Mouse (Mus musculus) heart, adult 9 months (tissue): ENCODE results near the gene Polr2l.

Experiments
- DNase-seq, 2 experiments: peaks; one replicate each; pipeline ENCODE4 v3.0.0; 2022; ENCODE audit warnings: low spot score in 2 of 2

The Polr2l gene

GRCm38 (mm10) chr7:141475011-141475804 lies at the start of gene Polr2l, which contains the start of gene Tspan4:
Gene Polr2l, minus strand, starts transcription at chr7:141475132.
Gene Tspan4, plus strand, starts transcription at chr7:141475240.
- DNase-seq, result peak; percentile 85 to 87

DNA sequence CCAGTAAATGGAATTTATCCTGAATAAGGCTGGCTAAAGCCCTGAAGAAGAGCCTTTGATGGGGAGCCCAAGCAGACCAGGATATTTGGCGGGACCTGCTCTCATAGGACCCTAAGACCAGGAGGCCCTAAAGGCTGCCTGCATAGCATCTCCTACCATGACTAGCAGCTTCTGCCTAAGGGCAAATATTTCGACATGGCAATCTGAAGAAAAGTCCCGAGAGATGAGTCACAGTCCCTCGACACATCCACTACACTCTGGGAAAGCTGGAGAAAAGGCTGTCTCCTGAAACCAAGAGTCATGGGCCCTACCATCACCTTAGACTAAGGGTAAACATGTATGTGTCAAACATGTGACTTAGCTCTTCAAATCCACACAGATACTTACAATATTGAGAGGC lies 49.3 kb upstream of the Polr2l start:
- DNase-seq, result no peak

DNA sequence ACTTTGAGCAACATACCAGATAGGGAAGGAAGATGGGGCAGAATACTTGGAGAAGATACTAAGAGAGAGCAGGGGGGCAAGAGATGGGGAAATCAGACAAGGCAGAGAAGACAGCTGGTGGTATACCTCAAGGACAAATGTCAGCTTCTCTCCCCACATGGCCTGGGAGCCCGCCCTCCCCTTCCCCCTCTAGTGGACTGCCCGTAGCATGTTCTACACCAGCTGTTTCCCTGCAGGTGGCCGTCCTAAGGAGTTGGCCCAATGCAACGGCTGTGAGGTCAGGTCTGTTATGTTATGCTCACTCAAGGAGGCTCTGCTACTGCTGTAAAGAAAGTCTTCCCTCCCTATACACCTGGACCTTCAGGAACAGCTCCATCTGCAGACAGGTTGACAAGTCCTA lies 48.1 kb upstream of the Polr2l start:
- DNase-seq, result no peak

DNA sequence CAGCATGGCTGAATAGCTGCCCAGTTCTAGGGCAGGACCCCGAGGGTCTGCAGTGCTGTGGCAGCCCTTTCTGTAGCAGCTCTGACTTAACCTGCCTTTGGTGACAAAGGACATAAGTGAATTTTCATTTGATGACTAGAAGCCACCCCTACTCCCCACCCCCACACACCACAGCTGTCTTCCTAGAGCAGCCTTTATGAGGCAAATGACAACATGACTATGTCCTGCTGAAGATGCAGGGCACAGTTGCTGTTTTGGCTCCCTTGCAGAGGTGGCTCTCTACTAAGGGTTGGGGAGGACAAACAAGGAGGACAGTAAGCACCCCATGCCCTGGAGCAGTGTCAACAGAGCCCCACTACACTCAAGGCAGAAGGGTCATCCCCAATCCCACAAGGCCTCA lies 44.9 kb upstream of the Polr2l start:
- no peak for DNase-seq

- DNase-seq, result peak in 1 of 2 experiments; percentile 49
These were observed 44.0 kb upstream of the Polr2l start for GRCm38 (mm10) chr7:141518926-141519325.

DNA sequence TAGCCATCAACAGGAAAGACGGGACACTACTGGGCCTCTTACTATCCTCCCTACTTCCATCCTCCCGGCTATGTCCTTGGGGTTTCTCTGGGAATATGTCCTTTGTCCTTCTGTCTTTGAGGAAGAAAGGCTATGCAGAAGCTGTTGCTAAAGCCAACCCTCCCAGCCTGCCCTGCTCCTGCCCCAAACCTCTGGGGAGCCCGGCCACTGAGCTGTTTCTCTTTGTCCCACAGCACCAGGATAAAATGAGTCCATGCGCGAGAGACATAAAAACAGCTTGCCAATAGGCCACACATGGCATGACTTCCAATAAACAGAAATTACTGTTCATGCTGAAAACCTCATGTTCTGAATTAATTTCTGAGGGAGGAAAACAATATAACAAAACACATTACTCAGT lies 43.4 kb upstream of the Polr2l start:
- no peak for DNase-seq

- DNase-seq, result peak; percentile 23 to 43
These were observed 42.7 kb upstream of the Polr2l start for GRCm38 (mm10) chr7:141517638-141518037.

- no peak for DNase-seq
These were observed 35.8 kb upstream of the Polr2l start for GRCm38 (mm10) chr7:141510681-141511191.

DNA sequence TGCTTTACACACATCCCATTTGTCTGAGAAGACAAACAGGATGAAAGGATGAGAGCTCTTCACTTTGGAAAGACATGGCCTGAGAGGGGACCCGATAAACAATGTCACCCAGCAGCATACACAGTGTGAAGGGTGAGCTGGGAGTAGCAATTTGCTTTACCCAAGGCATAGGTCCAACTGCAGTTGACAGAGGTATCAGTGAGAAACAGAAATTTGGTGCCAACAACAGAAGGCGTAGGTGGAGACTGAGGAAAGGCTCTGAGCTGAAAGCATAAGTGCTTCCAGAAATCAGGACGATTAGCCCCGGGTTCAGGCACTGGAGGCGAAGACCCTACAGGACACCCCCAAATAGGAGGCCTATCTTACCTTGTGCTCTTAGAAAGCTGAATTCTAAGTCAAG lies 35.3 kb upstream of the Polr2l start:
- DNase-seq, result no peak

GRCm38 (mm10) chr7:141508160-141508559 lies 33.2 kb upstream of the Polr2l start:
- DNase-seq, result no peak

DNA sequence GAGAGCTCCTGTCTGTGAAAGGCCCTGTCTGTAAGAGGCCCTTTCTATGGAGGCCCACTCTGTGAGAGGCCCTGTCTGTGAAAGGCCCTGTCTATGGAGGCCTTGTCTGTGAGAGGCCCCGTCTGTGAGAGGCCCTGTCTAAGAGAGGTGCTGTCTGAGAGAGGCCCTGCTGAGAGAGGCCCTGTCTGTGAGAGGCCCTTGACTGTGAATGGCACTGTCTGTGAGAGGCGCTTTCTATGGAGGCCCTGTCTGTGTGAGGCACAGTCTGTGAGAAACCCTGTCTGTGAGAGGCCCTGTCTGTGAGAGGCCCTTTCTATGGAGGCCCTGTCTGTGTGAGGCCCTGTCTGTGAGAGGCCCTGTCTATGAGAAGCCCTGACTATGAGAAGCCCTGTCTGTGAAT lies 31.3 kb upstream of the Polr2l start:
- no peak for DNase-seq

GRCm38 (mm10) chr7:141502556-141502905 lies 27.6 kb upstream of the Polr2l start:
- no peak for DNase-seq

DNA sequence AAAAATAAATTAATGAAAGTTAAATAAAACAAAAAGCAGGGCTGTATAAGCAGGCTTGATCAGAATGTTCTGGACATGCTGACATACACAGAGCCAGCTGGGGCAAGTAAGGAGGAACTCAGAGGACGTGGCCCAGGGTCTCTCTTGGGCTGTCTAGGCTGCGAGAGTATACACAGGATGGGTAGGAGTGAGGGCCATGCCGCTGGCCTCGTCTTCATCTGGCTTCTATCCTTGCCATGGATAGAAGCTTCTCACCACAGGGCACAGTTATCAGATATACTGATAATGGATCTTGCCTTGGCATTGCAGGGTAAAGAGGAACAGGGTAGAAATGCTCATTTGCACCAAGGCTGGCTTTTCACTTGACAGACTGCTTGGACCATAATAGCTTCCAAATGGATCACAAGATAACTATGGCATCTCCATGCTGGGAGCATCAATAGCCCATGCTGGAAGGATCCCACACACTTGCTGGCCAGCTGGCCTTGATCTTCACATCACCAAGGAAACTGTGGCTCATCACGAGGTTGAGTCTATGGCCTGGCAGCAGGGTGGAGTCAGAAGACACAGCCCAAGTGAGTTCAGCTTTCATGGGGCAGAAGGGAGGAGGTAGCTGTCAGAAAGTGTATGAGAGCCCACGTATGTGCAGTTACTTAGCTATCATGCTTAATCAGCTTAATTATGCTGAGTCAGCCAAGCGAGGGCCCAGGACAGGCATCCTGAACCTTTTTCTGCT lies 27.1 kb upstream of the Polr2l start:
- DNase-seq, result no peak

DNA sequence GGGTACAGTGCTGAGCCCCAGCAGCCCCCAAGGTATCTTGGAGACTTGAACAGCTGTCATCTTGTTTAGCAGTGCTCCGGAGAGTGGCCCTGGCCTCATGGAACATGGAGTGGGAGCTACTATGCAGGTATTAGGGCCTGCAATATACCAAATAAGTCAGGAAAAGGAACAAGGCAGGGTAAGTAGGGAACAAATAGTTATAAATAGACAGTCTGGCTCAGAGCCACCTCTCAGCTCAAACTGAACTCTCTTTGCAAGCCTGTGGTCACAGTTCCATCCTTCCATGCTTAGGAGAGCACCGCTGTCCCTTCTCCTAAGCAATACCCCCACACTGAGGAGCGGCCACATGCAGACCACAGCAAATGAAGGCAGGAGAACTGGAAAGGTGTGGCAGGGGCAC lies 22.7 kb upstream of the Polr2l start:
- peak in 1 of 2 experiments; percentile 43 for DNase-seq

DNA sequence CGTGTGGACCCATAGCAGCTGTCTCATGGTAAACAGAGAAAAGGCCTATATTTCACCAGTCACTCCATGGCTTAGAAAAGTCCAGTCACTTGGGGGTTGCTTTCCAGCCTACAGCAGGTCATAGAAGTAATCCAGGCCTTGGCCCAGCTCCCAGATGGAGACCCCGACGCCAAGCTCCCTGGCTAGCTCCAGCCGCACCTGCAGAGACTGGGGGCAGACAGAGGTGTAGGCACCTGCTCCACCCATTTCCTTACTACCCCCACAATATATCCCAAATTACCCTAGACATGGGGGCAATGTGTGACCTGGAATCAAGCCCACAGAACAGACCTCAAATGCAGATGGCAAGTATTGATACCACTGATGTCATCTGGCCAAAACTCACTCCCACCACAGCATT lies 21.0 kb upstream of the Polr2l start:
- no peak for DNase-seq

GRCm38 (mm10) chr7:141495379-141495778 lies 20.4 kb upstream of the Polr2l start:
- DNase-seq, result no peak

- DNase-seq, result no peak
These were observed 18.8 kb upstream of the Polr2l start for GRCm38 (mm10) chr7:141493729-141494128.

DNA sequence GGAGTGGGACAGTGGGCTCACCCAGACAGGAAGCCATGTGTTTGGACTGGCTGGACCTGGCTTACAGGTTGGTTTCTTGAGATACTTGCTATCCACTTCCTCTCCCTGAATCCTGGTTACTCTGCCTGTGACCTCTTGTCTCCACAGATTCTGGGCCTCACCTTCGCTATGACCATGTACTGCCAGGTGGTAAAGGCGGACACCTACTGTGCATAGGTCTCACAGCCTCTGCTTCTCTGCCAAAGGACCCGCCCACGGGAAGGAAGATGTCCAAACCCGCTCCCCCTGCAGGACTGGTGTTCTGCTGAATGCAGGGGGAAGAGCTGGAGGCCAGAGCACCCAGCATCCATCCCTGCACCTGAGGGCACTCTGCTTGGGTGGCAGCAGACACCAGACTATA lies 17.8 kb upstream of the Polr2l start:
- no peak for DNase-seq

GRCm38 (mm10) chr7:141491151-141491550 lies 16.2 kb upstream of the Polr2l start:
- no peak for DNase-seq

DNA sequence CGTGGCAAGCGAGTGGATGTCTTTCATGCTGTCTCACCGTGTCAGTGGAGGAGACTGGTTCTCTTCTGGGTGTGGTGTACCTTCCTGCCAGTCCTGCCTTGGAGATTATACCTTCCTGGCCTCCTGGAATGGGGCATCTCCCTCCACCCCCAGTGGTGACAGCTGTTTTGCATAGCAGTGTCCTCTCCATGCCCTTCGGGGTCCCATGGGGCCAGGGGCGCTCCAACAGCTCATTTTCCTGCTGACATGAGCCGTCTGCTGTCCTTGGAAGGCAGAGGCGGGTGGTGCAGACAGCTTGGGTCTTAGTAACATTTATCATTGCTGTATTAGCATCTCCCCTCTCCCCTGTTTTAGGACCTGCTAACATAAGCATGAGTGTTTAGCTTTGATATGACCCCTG lies 12.2 kb upstream of the Polr2l start:
- DNase-seq, result no peak

- no peak for DNase-seq
These were observed 11.3 kb upstream of the Polr2l start for GRCm38 (mm10) chr7:141486239-141486638.

GRCm38 (mm10) chr7:141485606-141486005 lies 10.7 kb upstream of the Polr2l start:
- DNase-seq, result no peak

DNA sequence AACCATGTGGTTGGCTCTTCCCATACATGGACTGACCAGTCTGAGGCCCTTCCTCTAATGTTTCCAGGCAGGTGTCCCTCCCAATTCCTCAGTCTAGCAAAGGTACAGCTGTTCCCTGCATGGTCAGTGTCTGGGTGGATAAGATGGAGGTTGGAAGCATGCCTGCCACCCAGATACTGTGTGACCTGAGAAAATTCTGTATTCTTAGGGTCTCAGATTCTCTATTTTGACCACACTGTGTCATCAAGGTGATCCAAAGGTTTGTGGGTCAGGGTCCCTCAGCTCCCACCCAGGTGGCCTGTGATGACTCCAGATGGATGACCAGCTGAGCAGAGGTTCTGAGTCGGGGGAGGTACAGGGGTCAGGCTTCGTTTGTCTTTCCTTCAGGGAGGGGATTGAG lies 10.3 kb upstream of the Polr2l start:
- DNase-seq, result no peak
